Mouse (Mus musculus): ENCODE measurements around the gene Trim15.

DNA sequence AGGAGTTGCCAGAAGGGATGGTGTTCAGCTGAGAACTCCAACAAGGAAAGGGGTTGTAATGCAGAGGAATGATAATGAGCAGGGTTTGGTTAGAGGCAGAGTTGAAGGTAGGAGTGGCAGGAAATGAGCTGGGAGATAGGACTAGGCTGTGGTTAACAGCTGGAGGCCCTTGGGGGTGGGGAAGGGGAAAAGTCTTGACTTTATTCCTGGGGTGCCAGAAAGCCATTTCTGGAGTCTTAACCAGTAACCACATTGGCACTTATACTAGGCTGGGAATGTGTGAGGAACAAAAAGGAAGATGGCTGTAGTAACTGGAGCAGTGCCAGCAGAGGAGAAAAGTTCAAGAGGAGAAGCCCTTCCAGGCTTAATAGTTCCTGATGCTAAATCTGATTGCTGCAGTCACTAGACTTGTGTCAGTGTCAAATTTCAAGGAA, 22.7 kb downstream of the Trim15 start:
- no peak for TF ChIP-seq POLR2A (IDR thresholded peaks at IDR 0.05; ENCODE audit: insufficient read length, low read depth)
- no peak for TF ChIP-seq MYOG (IDR thresholded peaks at IDR 0.05; ENCODE audit: control insufficient read depth in 1 of 3, insufficient read depth in 1 of 3, insufficient read length in 2 of 3, low read depth in 2 of 3)
- TF ChIP-seq E2F4 (IDR thresholded peaks at IDR 0.05; ENCODE audit: insufficient read depth) = no peak
- no peak for TF ChIP-seq POLR2AphosphoS2 (IDR thresholded peaks at IDR 0.05; ENCODE audit: insufficient read length, low read depth)
- TF ChIP-seq TCF12 (IDR thresholded peaks at IDR 0.05; ENCODE audit: insufficient read depth, poor library complexity, severe bottlenecking) = no peak
- TF ChIP-seq MAX (IDR thresholded peaks at IDR 0.05; ENCODE audit: low read depth) = no peak
- TF ChIP-seq USF1 (IDR thresholded peaks at IDR 0.05; ENCODE audit: low read depth) = no peak
